Mouse (Mus musculus): ENCODE results near the gene Leo1. TPM values are rescaled to one million over a fixed set of nuclear protein-coding genes. Genes with fewer than 3 reads are reported as not detected.
"Not testable (repeated sequence)": the region's sequence is repeated elsewhere in the genome, so short reads cannot be mapped to it uniquely, and the experiment has no call there.

The Leo1 gene
- polyA plus RNA-seq, 2 experiments: 8.2 to 10.8 TPM

- Histone ChIP-seq H3K4me2 (ENCODE audit: low read depth) (no peak overlapping the region), H3K4me1 (replicated peaks; ENCODE audit: control insufficient read depth in 2 of 2, insufficient read depth in 2 of 2, low read length in 1 of 2) (peaks cover 7 to 9% of the 10 kb centered on the region in 2 experiments), H3K9ac (replicated peaks) (no peak overlapping the region), H3K27me3 (ENCODE audit: control insufficient read depth, insufficient read depth, low read length) (no peaks in the 10 kb centered on the region), H3K9me3 (ENCODE audit: control insufficient read depth, low read length) (no peaks in the 10 kb centered on the region), H3K27ac (no peak overlapping the region), H3K4me3 (ENCODE audit: insufficient read depth in 1 of 2, low read depth in 2 of 2, low read length in 2 of 2) (no peak overlapping the region), H3K36me3 (replicated peaks; ENCODE audit: control insufficient read depth, insufficient read depth, low read depth) (no peaks in the 10 kb centered on the region)
- no peak for ATAC-seq (ENCODE audit: insufficient read depth)
- DNase-seq (ENCODE audit: low read depth in 3 of 3, low spot score in 3 of 3): peak; percentile 22 to 42 (median 28)
- TF ChIP-seq EP300 (IDR thresholded peaks at IDR 0.05; ENCODE audit: low read depth) (no peak), CTCF (IDR thresholded peaks at IDR 0.05; ENCODE audit: low read depth) (peak; percentile 62)
- 28% methylated on average over 6 of the region's 6 CpGs for WGBS (ENCODE audit: insufficient replicate concordance)
Measured at GRCm38 (mm10) chr9:75437653-75438385, 3.5 kb upstream of the Leo1 start.

- peak overlapping the region; percentile 84 for H3K9ac ChIP-seq (replicated peaks)
- H3K4me2 ChIP-seq (ENCODE audit: low read depth): peak overlapping the region; percentile 69
- peaks cover 4% of the 10 kb centered on the region; the same call in 1 of the 2 replicates for H3K36me3 ChIP-seq (replicated peaks; ENCODE audit: control insufficient read depth, insufficient read depth, low read depth)
- H3K27ac ChIP-seq: peak overlapping the region; percentile 24
- WGBS (ENCODE audit: insufficient replicate concordance): under 1% methylated on average over 31 of the region's 31 CpGs
- H3K4me3 ChIP-seq (ENCODE audit: insufficient read depth in 1 of 2, low read depth in 2 of 2, low read length in 2 of 2): peak overlapping the region; percentile 82 to 85
- ATAC-seq (ENCODE audit: insufficient read depth): peak; percentile 78
- H3K27me3 ChIP-seq (ENCODE audit: control insufficient read depth, insufficient read depth, low read length): no peaks in the 10 kb centered on the region
- peaks cover 8 to 10% of the 10 kb centered on the region in 2 experiments for H3K4me1 ChIP-seq (replicated peaks; ENCODE audit: control insufficient read depth in 2 of 2, insufficient read depth in 2 of 2, low read length in 1 of 2)
- TF ChIP-seq CTCF (IDR thresholded peaks at IDR 0.05; ENCODE audit: low read depth) (peak; percentile 56; the same call in 1 of the 2 replicates), EP300 (IDR thresholded peaks at IDR 0.05; ENCODE audit: low read depth) (no peak)
- no peaks in the 10 kb centered on the region for H3K9me3 ChIP-seq (ENCODE audit: control insufficient read depth, low read length)
- DNase-seq (ENCODE audit: low read depth in 3 of 3, low spot score in 3 of 3): no peak
Measured at GRCm38 (mm10) chr9:75441691-75442131, 387 bp downstream of the Leo1 start.

DNA sequence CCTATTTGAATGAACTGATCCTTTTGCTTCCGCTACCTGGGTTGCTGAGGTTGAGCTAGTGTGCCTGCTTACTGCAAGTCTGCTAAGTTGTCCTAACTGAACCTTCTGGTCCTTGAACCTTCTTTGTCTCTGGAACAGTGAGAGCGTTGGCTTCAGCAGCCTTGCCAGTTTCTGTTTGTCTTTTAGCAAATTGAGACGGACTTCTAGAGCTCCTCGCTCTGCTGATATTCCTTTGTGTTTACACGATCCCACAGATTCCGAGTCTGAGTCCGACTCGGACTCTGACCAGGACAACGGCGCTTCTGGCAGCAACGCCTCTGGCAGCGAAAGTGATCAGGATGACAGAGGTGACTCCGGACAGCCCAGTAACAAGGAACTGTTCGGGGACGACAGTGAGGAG lies 3.7 kb downstream of the Leo1 start:
- H3K27me3 ChIP-seq (ENCODE audit: control insufficient read depth, insufficient read depth, low read length): no peaks in the 10 kb centered on the region
- no peaks in the 10 kb centered on the region for H3K9me3 ChIP-seq (ENCODE audit: control insufficient read depth, low read length)
- peaks cover 8 to 10% of the 10 kb centered on the region in 2 experiments for H3K4me1 ChIP-seq (replicated peaks; ENCODE audit: control insufficient read depth in 2 of 2, insufficient read depth in 2 of 2, low read length in 1 of 2)
- no peak for ATAC-seq (ENCODE audit: insufficient read depth)
- no peak for TF ChIP-seq EP300 (IDR thresholded peaks at IDR 0.05; ENCODE audit: low read depth)
- H3K9ac ChIP-seq (replicated peaks): no peak overlapping the region
- 80% methylated on average over 15 of the region's 15 CpGs for WGBS (ENCODE audit: insufficient replicate concordance)
- no peak overlapping the region for H3K4me2 ChIP-seq (ENCODE audit: low read depth)
- H3K27ac ChIP-seq: no peak overlapping the region
- H3K4me3 ChIP-seq (ENCODE audit: insufficient read depth in 1 of 2, low read depth in 2 of 2, low read length in 2 of 2): no peak overlapping the region
- DNase-seq (ENCODE audit: low read depth in 3 of 3, low spot score in 3 of 3): no peak
- peaks cover 12% of the 10 kb centered on the region for H3K36me3 ChIP-seq (replicated peaks; ENCODE audit: control insufficient read depth, insufficient read depth, low read depth)

GRCm38 (mm10) chr9:75446574-75446973 lies 5.2 kb downstream of the Leo1 start:
- not testable (repeated sequence) for ATAC-seq (ENCODE audit: insufficient read depth); H3K4me1 ChIP-seq (replicated peaks; ENCODE audit: control insufficient read depth in 2 of 2, insufficient read depth in 2 of 2, low read length in 1 of 2); DNase-seq (ENCODE audit: low read depth in 3 of 3, low spot score in 3 of 3); H3K9ac ChIP-seq (replicated peaks); H3K27me3 ChIP-seq (ENCODE audit: control insufficient read depth, insufficient read depth, low read length); H3K4me3 ChIP-seq (ENCODE audit: insufficient read depth in 1 of 2, low read depth in 2 of 2, low read length in 2 of 2); H3K27ac ChIP-seq; H3K4me2 ChIP-seq (ENCODE audit: low read depth); H3K9me3 ChIP-seq (ENCODE audit: control insufficient read depth, low read length)
- 78% methylated on average over 10 of the region's 10 CpGs for WGBS (ENCODE audit: insufficient replicate concordance)
- peaks cover 16% of the 10 kb centered on the region for H3K36me3 ChIP-seq (replicated peaks; ENCODE audit: control insufficient read depth, insufficient read depth, low read depth)

GRCm38 (mm10) chr9:75448021-75448420 lies 6.7 kb downstream of the Leo1 start:
- H3K4me3 ChIP-seq (ENCODE audit: insufficient read depth in 1 of 2, low read depth in 2 of 2, low read length in 2 of 2): no peak overlapping the region
- H3K36me3 ChIP-seq (replicated peaks; ENCODE audit: control insufficient read depth, insufficient read depth, low read depth): peaks cover 20% of the 10 kb centered on the region
- no peak overlapping the region for H3K9ac ChIP-seq (replicated peaks)
- DNase-seq (ENCODE audit: low read depth in 3 of 3, low spot score in 3 of 3) (no peak), ATAC-seq (ENCODE audit: insufficient read depth) (no peak)
- TF ChIP-seq EP300 (IDR thresholded peaks at IDR 0.05; ENCODE audit: low read depth) (no peak), CTCF (IDR thresholded peaks at IDR 0.05; ENCODE audit: low read depth) (no peak)
- WGBS (ENCODE audit: insufficient replicate concordance): 76% methylated on average over 3 of the region's 3 CpGs
- H3K27me3 ChIP-seq (ENCODE audit: control insufficient read depth, insufficient read depth, low read length): no peaks in the 10 kb centered on the region
- no peaks in the 10 kb centered on the region; a peak in 1 of 4 replicates for H3K4me1 ChIP-seq (replicated peaks; ENCODE audit: control insufficient read depth in 2 of 2, insufficient read depth in 2 of 2, low read length in 1 of 2)
- no peaks in the 10 kb centered on the region for H3K9me3 ChIP-seq (ENCODE audit: control insufficient read depth, low read length)
- H3K27ac ChIP-seq: no peak overlapping the region
- H3K4me2 ChIP-seq (ENCODE audit: low read depth): no peak overlapping the region

All from liver, embryonic 14.5 days (tissue).